Mouse (Mus musculus): ENCODE results near the gene Kbtbd12. TPM values are rescaled to one million over a fixed set of nuclear protein-coding genes. Genes with fewer than 3 reads are reported as not detected.

Kbtbd12 gene
- polyA plus RNA-seq, 1 experiment from 2014 or later, result 0.31 TPM

DNA sequence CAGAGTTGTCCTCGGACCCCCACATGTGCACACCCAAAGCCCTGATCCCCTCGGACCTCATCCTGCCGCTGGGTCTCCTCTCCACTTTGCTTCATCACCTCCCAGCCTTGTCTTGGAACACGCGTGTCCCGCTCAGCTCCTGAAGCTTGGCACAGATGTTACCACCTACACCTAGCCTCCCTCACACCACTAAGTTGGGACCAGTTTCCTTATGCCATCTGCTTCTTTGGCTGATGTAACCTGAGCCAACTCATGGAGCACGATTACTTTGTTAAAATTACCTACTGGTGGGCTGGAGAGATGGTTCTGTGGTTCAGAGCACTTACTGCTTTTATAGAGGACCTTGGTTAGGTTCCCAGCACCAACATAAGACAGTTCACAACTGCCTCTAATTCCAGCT lies 115.9 kb downstream of the Kbtbd12 start:
- no peak overlapping the region for H3K27ac ChIP-seq
- ATAC-seq (ENCODE audit: insufficient number of reproducible peaks, insufficient read depth, low FRiP score, low TSS enrichment, low read depth), result no peak
- H3K4me2 ChIP-seq, result no peak overlapping the region
- no peaks in the 10 kb centered on the region for H3K9me3 ChIP-seq
- no peak overlapping the region for H3K9ac ChIP-seq (replicated peaks)
- H3K36me3 ChIP-seq, result peaks cover under 1% of the 10 kb centered on the region; the same call in 1 of the 2 replicates
- 80% methylated on average over 7 of the region's 7 CpGs for WGBS
- peaks cover 1% of the 10 kb centered on the region; the same call in 1 of the 2 replicates for H3K27me3 ChIP-seq
- H3K4me3 ChIP-seq (replicated peaks), result no peak overlapping the region
- H3K4me1 ChIP-seq (replicated peaks), result peaks cover 10% of the 10 kb centered on the region

GRCm38 (mm10) chr6:88518404-88519263 lies 119.1 kb downstream of the Kbtbd12 start, which contains the start of gene Sec61a1:
TSS of gene Sec61a1 (minus strand) at chr6:88518905.
- Histone ChIP-seq H3K4me3 (replicated peaks) (peak within 1 kb of the TSS; percentile 95), H3K36me3 (peaks cover 31% of the 10 kb centered on the region), H3K4me2 (peak within 1 kb of the TSS; percentile 92), H3K9ac (replicated peaks) (peak within 1 kb of the TSS; percentile 92), H3K4me1 (replicated peaks) (peaks cover 14% of the 10 kb centered on the region), H3K27ac (peak within 1 kb of the TSS; percentile 85), H3K9me3 (no peaks in the 10 kb centered on the region), H3K27me3 (no peaks in the 10 kb centered on the region)
- ATAC-seq (ENCODE audit: insufficient number of reproducible peaks, insufficient read depth, low FRiP score, low TSS enrichment, low read depth), result peak; percentile 97
- under 1% methylated on average over 80 of the region's 80 CpGs for WGBS

DNA sequence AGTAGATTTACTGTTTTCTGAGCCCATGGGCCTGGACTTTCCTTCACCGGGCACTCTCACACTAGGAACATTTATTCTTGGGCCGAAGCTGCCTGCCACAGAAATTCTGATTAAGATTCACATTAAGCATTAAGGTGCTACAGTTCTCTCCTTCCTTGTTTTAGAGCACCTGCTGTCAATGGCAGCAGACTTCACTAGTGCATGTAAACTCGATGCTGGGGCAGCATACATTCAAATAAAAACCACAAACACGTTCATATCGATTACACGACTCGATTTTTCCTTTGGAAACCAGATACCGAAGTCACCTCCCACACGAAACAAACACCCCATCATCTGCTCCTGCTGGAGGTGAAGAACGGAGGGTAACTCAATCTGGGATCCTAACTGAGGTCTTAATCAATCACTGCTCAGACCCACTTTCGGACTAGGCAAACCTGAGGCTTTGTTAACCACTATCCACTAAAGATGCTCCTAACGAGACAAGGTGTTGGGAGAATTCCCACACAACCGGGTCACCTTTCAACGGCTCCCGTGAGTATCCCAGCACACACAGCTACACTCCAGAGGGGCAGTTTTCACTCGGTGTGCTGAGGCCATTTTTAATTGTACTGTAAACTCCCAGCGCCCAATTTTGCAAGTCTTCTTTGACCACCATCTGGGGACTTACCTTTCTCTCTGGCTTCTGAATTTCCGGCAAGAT lies 119.9 kb downstream of the Kbtbd12 start:
- 12% methylated on average over 18 of the region's 18 CpGs for WGBS
- Histone ChIP-seq H3K9ac (replicated peaks) (peak overlapping the region; percentile 92), H3K9me3 (no peaks in the 10 kb centered on the region), H3K27me3 (no peaks in the 10 kb centered on the region), H3K27ac (peak overlapping the region; percentile 64; the same call in 1 of the 2 replicates), H3K4me2 (peak overlapping the region; percentile 92), H3K36me3 (peaks cover 37% of the 10 kb centered on the region), H3K4me1 (replicated peaks) (peaks cover 14% of the 10 kb centered on the region), H3K4me3 (replicated peaks) (peak overlapping the region; percentile 95)
- no peak for ATAC-seq (ENCODE audit: insufficient number of reproducible peaks, insufficient read depth, low FRiP score, low TSS enrichment, low read depth)

DNA sequence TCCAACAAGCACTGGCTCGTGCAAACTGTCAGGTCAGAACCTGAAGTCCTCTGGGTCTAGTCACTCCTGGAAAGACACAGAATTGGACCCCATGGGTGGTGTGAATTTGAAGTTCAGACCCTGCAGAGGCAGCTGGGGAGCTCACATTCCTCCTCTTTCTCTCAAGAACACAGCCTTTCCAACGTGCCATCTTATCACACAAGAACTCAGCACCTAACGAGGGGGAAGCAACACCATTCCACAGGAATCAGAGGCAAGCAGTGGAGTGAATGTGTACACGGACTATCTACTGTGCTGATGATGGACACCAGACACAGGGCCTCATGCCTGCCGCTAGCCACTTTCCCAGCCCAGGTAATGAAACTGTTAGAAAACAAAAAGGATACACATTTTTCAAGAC lies 121.1 kb downstream of the Kbtbd12 start:
- peak overlapping the region; percentile 27 for H3K4me3 ChIP-seq (replicated peaks)
- H3K9me3 ChIP-seq, result no peaks in the 10 kb centered on the region
- no peak overlapping the region for H3K27ac ChIP-seq
- H3K27me3 ChIP-seq, result no peaks in the 10 kb centered on the region
- peaks cover 14% of the 10 kb centered on the region for H3K4me1 ChIP-seq (replicated peaks)
- H3K36me3 ChIP-seq, result peaks cover 49% of the 10 kb centered on the region
- WGBS, result 81% methylated on average over 5 of the region's 5 CpGs
- peak overlapping the region; percentile 44; the same call in 1 of the 2 replicates for H3K9ac ChIP-seq (replicated peaks)
- H3K4me2 ChIP-seq, result peak overlapping the region; percentile 92
- ATAC-seq (ENCODE audit: insufficient number of reproducible peaks, insufficient read depth, low FRiP score, low TSS enrichment, low read depth), result no peak

DNA sequence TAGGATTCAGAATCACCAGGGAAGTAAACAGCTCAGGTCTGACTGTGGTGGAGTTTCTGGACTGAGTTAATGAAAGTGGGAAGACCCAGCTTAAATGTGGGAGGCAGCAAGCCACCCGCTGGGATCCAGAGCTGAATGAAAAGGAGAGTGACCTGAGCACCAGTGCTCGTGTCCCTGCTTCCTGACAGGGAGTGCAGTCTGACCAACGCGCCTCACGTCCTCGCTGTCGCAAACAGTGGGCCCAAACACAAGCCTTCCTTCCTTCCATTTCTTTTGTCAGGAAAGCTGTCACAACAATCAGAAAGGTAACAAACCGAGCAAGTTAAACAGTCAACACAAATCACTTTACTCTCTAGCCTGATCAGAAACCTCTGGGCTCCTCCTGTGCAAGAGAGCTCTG lies 121.8 kb downstream of the Kbtbd12 start:
- no peak overlapping the region for H3K9ac ChIP-seq (replicated peaks)
- no peak for ATAC-seq (ENCODE audit: insufficient number of reproducible peaks, insufficient read depth, low FRiP score, low TSS enrichment, low read depth)
- no peaks in the 10 kb centered on the region for H3K27me3 ChIP-seq
- peaks cover 56% of the 10 kb centered on the region for H3K36me3 ChIP-seq
- no peak overlapping the region for H3K4me3 ChIP-seq (replicated peaks)
- no peak overlapping the region for H3K27ac ChIP-seq
- no peaks in the 10 kb centered on the region for H3K9me3 ChIP-seq
- 94% methylated on average over 8 of the region's 8 CpGs for WGBS
- peaks cover 14% of the 10 kb centered on the region for H3K4me1 ChIP-seq (replicated peaks)
- H3K4me2 ChIP-seq, result no peak overlapping the region

DNA sequence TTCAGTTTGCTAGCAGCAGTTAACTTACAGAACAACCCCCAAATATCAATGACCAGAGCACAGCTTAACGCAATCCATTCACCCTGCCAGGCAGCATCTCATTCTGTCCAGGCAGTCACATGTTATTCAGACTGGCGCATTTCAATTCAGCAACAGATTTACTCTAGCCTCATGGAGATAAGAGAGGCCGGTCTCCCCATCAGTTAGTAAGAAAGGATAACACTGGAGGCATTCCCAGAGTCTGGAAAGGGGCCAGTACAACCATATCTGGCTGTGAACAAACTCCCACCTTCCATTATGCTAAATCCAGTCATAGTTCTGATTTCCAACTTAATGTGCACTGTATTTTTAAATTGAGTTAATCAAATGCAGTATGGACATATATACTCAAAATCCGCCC lies 123.2 kb downstream of the Kbtbd12 start:
- ATAC-seq (ENCODE audit: insufficient number of reproducible peaks, insufficient read depth, low FRiP score, low TSS enrichment, low read depth), result no peak
- WGBS, result 91% methylated on average over 4 of the region's 4 CpGs
- Histone ChIP-seq H3K27me3 (no peaks in the 10 kb centered on the region), H3K9me3 (0 out of 2 replicates have a peak, but pooled peaks cover 4% of the 10 kb centered on the region), H3K4me2 (no peak overlapping the region), H3K4me3 (replicated peaks) (no peak overlapping the region), H3K9ac (replicated peaks) (no peak overlapping the region), H3K27ac (no peak overlapping the region), H3K36me3 (peaks cover 70% of the 10 kb centered on the region), H3K4me1 (replicated peaks) (peaks cover 12% of the 10 kb centered on the region)

- no peaks in the 10 kb centered on the region for H3K27me3 ChIP-seq
- no peak overlapping the region for H3K27ac ChIP-seq
- WGBS, result 89% methylated on average over 8 of the region's 8 CpGs
- 0 out of 2 replicates have a peak, but pooled peaks cover 4% of the 10 kb centered on the region for H3K9me3 ChIP-seq
- H3K4me1 ChIP-seq (replicated peaks), result peaks cover 9% of the 10 kb centered on the region
- H3K36me3 ChIP-seq, result peaks cover 76% of the 10 kb centered on the region
- H3K4me2 ChIP-seq, result no peak overlapping the region
- H3K4me3 ChIP-seq (replicated peaks), result no peak overlapping the region
- H3K9ac ChIP-seq (replicated peaks), result no peak overlapping the region
- no peak for ATAC-seq (ENCODE audit: insufficient number of reproducible peaks, insufficient read depth, low FRiP score, low TSS enrichment, low read depth)
Observed at GRCm38 (mm10) chr6:88513984-88514383, 123.8 kb downstream of the Kbtbd12 start.

- Histone ChIP-seq H3K27ac (no peak overlapping the region), H3K4me3 (replicated peaks) (no peak overlapping the region), H3K27me3 (peaks cover 8% of the 10 kb centered on the region; the same call in 1 of the 2 replicates), H3K9me3 (no peaks in the 10 kb centered on the region), H3K9ac (replicated peaks) (no peak overlapping the region), H3K4me2 (no peak overlapping the region), H3K36me3 (peaks cover 68% of the 10 kb centered on the region), H3K4me1 (replicated peaks) (peaks cover 8% of the 10 kb centered on the region)
- no peak for ATAC-seq (ENCODE audit: insufficient number of reproducible peaks, insufficient read depth, low FRiP score, low TSS enrichment, low read depth)
- WGBS, result 84% methylated on average over 4 of the region's 4 CpGs
Observed at GRCm38 (mm10) chr6:88503044-88503443, 134.7 kb downstream of the Kbtbd12 start.

DNA sequence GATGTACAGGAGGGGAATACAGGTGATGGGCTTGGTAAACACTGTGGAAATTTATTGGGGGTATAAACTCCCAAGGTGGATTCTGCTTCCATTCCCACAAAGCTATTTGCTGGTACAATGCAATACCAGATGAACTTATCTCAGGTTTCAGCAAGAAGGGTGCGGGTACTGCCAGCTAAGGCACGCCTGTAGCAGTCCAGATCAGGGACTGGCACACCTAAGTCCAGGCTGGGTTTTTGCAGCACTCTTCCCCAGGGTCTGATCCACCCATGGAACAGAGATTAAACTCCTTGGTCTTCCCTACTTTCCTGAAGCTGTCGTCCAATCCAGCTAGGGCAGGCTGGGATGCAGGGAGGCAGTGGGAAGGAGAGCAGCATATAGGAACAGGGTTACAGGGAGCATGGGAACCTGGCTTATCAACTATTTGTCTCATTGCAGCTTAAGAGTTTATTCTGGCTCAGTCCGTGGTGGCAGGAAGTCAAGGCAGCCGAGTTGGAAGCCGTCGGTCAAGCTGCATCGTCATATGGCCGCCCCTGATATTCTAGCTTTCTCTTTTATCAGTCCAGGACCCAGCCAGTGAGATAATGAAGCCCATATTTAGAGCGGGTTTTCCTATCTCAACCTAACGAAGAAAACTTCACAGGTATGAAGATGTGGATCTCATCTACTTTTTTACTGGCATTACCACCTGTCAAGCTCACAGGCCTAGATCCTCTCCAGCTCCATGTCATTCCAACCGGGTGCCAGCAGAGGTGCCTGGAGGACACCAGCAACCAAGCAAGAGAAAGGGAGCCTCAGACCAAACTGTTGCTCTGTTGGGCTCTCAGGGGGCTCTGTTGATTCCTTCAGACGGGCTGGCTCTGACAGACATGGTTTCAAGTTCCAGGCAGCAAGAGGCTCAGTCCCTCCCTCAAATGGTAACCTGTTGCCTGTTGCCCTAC lies 135.4 kb downstream of the Kbtbd12 start:
- Histone ChIP-seq H3K4me2 (no peak overlapping the region), H3K27me3 (peaks cover 8% of the 10 kb centered on the region; the same call in 1 of the 2 replicates), H3K9ac (replicated peaks) (no peak overlapping the region), H3K4me3 (replicated peaks) (no peak overlapping the region), H3K9me3 (no peaks in the 10 kb centered on the region), H3K36me3 (peaks cover 67% of the 10 kb centered on the region), H3K27ac (no peak overlapping the region), H3K4me1 (replicated peaks) (peaks cover 8% of the 10 kb centered on the region)
- WGBS, result 80% methylated on average over 13 of the region's 13 CpGs
- ATAC-seq (ENCODE audit: insufficient number of reproducible peaks, insufficient read depth, low FRiP score, low TSS enrichment, low read depth), result no peak

DNA sequence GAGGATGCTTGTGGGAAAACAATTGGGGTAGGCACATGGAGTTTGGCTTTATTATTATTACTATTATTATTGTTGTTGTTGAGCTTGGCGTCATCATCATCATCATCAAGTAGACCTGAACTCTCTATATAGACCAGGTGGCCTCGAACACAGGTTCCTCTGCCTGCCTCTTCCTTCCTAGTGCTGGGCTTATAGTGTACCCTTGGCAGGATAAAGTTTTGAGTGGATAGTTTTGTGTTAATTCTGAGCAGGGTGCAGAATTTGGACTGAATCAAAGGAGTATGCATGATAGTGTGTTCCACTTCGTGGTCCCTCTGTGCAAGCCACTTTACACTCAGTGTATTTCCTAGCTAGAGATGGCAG lies 137.4 kb downstream of the Kbtbd12 start:
- H3K4me1 ChIP-seq (replicated peaks), result peaks cover 8% of the 10 kb centered on the region
- peak overlapping the region; percentile 59 for H3K4me3 ChIP-seq (replicated peaks)
- H3K9me3 ChIP-seq, result no peaks in the 10 kb centered on the region
- no peak overlapping the region for H3K27ac ChIP-seq
- 12% methylated on average over 3 of the region's 3 CpGs for WGBS
- peaks cover 8% of the 10 kb centered on the region; the same call in 1 of the 2 replicates for H3K27me3 ChIP-seq
- peak overlapping the region; percentile 98 for H3K4me2 ChIP-seq
- no peak for ATAC-seq (ENCODE audit: insufficient number of reproducible peaks, insufficient read depth, low FRiP score, low TSS enrichment, low read depth)
- no peak overlapping the region for H3K9ac ChIP-seq (replicated peaks)
- peaks cover 65% of the 10 kb centered on the region for H3K36me3 ChIP-seq

Measured in limb, embryonic 12.5 days (tissue).